Mouse (Mus musculus) CH12.LX (cell line): Measurements from ENCODE around the gene Tex29.

ENCODE experiments used
- CHD1 ChIP-seq: IDR thresholded peaks from 2 replicates; pipeline ENCODE4 v1.6.1; 2012; ENCODE audit warnings: low read depth, low read length, improper control_type of control experiment, inconsistent platforms
- CHD2 ChIP-seq: IDR thresholded peaks from 2 replicates; pipeline ENCODE4 v1.6.1; 2011; ENCODE audit warnings: low read length, improper control_type of control experiment
- CTCF ChIP-seq, 2 experiments: IDR thresholded peaks in 1 of 2; conservative IDR thresholded peaks in 1 of 2; 2 replicates each; pipeline ENCODE4 v1.5.1; 2011 to 2012; ENCODE audit warnings: low read depth in 2 of 2, low read length in 2 of 2, improper control_type of control experiment in 1 of 2, inconsistent platforms in 1 of 2, mild to moderate bottlenecking in 1 of 2, moderate library complexity in 1 of 2
- E2F4 ChIP-seq: IDR thresholded peaks from 2 replicates; pipeline ENCODE4 v1.6.1; 2011; ENCODE audit warnings: low read depth, low read length, improper control_type of control experiment; ENCODE audit not compliant: insufficient replicate concordance
- EP300 ChIP-seq: IDR thresholded peaks from 2 replicates; pipeline ENCODE4 v1.6.1; 2011; ENCODE audit warnings: low read length, improper control_type of control experiment
- MAFK ChIP-seq: IDR thresholded peaks from 2 replicates; pipeline ENCODE4 v1.6.1; 2011; ENCODE audit warnings: low read length, improper control_type of control experiment; ENCODE audit not compliant: insufficient replicate concordance
- MYC ChIP-seq: IDR thresholded peaks from 2 replicates; pipeline ENCODE4 v1.6.1; 2011; ENCODE audit warnings: low read depth, mild to moderate bottlenecking, improper control_type of control experiment, low read length
- NELFE ChIP-seq: IDR thresholded peaks from 2 replicates; pipeline ENCODE4 v1.6.1; 2011; ENCODE audit warnings: low read depth, low read length, improper control_type of control experiment
- POLR2A ChIP-seq: IDR thresholded peaks from 2 replicates; pipeline ENCODE4 v1.6.1; 2011; ENCODE audit warnings: low read depth, mild to moderate bottlenecking, improper control_type of control experiment, low read length
- POLR2AphosphoS2 ChIP-seq: IDR thresholded peaks from 2 replicates; pipeline ENCODE4 v1.6.1; 2011; ENCODE audit warnings: low read depth, low read length, improper control_type of control experiment
- TCF12 ChIP-seq: IDR thresholded peaks from 2 replicates; pipeline ENCODE4 v1.6.1; 2014; ENCODE audit warnings: low read depth, mild to moderate bottlenecking, inconsistent platforms, low read length, improper control_type of control experiment
- UBTF ChIP-seq: IDR thresholded peaks from 2 replicates; pipeline ENCODE4 v1.6.1; 2012; ENCODE audit warnings: low read depth, mild to moderate bottlenecking, inconsistent platforms, low read length, improper control_type of control experiment, moderate library complexity
- ZC3H11A ChIP-seq: IDR thresholded peaks from 2 replicates; pipeline ENCODE4 v1.6.1; 2012; ENCODE audit warnings: low read depth, mild to moderate bottlenecking, inconsistent platforms, low read length, improper control_type of control experiment
- ZKSCAN1 ChIP-seq: IDR thresholded peaks from 2 replicates; pipeline ENCODE4 v1.6.1; 2012; ENCODE audit warnings: low read depth, inconsistent platforms, low read length, improper control_type of control experiment, borderline replicate concordance

DNA sequence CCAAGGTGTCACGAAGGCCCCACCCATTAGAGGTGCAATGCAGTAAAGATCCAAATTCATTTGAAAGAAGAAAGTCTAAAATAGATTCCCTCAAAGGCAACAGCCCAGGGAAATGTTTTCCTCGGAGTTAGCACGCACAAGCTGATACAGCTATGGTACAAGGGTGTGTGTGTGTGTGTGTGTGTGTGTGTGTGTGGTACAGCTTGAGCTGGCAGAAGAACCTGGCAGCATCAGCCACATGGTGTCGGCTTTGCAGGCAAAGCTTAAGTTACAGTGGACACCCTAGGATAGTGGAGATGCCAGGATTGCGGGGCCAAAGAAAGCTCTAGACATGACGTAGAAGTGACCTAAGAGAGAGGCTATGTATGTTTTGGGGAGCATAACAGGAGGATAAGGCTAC is 6.5 kb downstream of the Tex29 start:
- no peak for TF ChIP-seq POLR2A
- TF ChIP-seq ZC3H11A: no peak
- no peak for TF ChIP-seq POLR2AphosphoS2
- no peak for TF ChIP-seq ZKSCAN1
- TF ChIP-seq MAFK: no peak
- no peak for TF ChIP-seq CHD2
- no peak for TF ChIP-seq NELFE
- TF ChIP-seq EP300: no peak
- no peak for TF ChIP-seq E2F4
- TF ChIP-seq CTCF (conservative IDR thresholded peaks at IDR 0.05 in 1 of 2, IDR thresholded peaks at IDR 0.05 in 1 of 2; ENCODE audit: low read depth in 2 of 2, low read length in 2 of 2): no peak
- no peak for TF ChIP-seq TCF12
- no peak for TF ChIP-seq MYC
- TF ChIP-seq UBTF: no peak
- no peak for TF ChIP-seq CHD1
